8 mouse cellular contexts compared by ENCODE assay signal in genomic region chr7:16310020-16310520, GRCm38 (mm10). TPM values are rescaled to one million over a fixed set of nuclear protein-coding genes. Genes with fewer than 3 reads are reported as not detected.
A peak's percentile ranks its signal among the peaks of the same experiment; 100 is the strongest.
DNase-seq lines count a peak whose midpoint lies in the region; ATAC-seq and TF ChIP-seq lines count a peak whose summit lies in the region.

No protein-coding gene starts in this region.

- peak overlapping the region; percentile 75 to 87 for H3K4me3 ChIP-seq in MEL (ENCODE audit: control insufficient read depth in 1 of 2, insufficient read depth in 1 of 2, low read depth in 2 of 2, low read length in 2 of 2)
- H3K4me3 ChIP-seq in forebrain, embryonic 14.5 days (ENCODE audit: low read depth, low read length): peak overlapping the region; percentile 58
- H3K4me3 ChIP-seq in lung, embryonic 15.5 days: peak overlapping the region; percentile 64
- peak overlapping the region; percentile 92 for H3K4me3 ChIP-seq in olfactory bulb, adult 2 months (ENCODE audit: insufficient read depth, low read depth, low read length)

- whole genome bisulfite sequencing in forebrain, embryonic 14.5 days: 1% methylated on average over 36 of the region's 56 CpGs
- WGBS in lung, embryonic 15.5 days: under 1% methylated on average over 47 of the region's 56 CpGs
- WGBS in olfactory bulb, adult 2 months: under 1% methylated on average over 54 of the region's 56 CpGs

- peaks cover 14% of the 10 kb centered on the region for H3K79me2 ChIP-seq in MEL (ENCODE audit: control insufficient read depth, insufficient read depth, low read length, poor library complexity)

- DNase-seq in MEL (ENCODE audit: low read depth, low spot score): peak; percentile 92
- peak; percentile 86 for DNase-seq in cerebellum, adult 11 months
- DNase-seq in forebrain, embryonic 14.5 days (ENCODE audit: low spot score): peak; percentile 67
- DNase-seq in heart, postnatal 14 days: peak; percentile 90 to 93
- peak; percentile 65 to 86 for DNase-seq in layer of hippocampus, adult 18-20 months (ENCODE audit: low spot score in 2 of 2)
- peak; percentile 91 to 96 for DNase-seq in thymus, postnatal 10 days (ENCODE audit: low spot score in 2 of 2)

- no peak for TF ChIP-seq EP300 in MEL (IDR thresholded peaks at IDR 0.05; ENCODE audit: low read depth in 1 of 2, low read length in 2 of 2)

- H3K36me3 ChIP-seq in MEL (ENCODE audit: control insufficient read depth in 1 of 2, insufficient read depth in 2 of 2, low read length in 2 of 2): peaks cover 0 to 5% of the 10 kb centered on the region in 2 experiments; a peak in 2 of 4 replicates
- H3K36me3 ChIP-seq in forebrain, embryonic 14.5 days (ENCODE audit: control insufficient read depth, insufficient read depth, low read length): no peaks in the 10 kb centered on the region
- H3K36me3 ChIP-seq in lung, embryonic 15.5 days: no peaks in the 10 kb centered on the region

- TF ChIP-seq CTCF in MEL (IDR thresholded peaks at IDR 0.05 in 2 of 3, conservative IDR thresholded peaks at IDR 0.05 in 1 of 3; ENCODE audit: control insufficient read depth in 1 of 3, insufficient read depth in 1 of 3, low read depth in 2 of 3, low read length in 3 of 3, poor library complexity in 1 of 3, severe bottlenecking in 1 of 3): peak; percentile 62 to 89 (median 73); a peak in 5 of 6 replicates
- TF ChIP-seq CTCF in olfactory bulb, adult 2 months (IDR thresholded peaks at IDR 0.05; ENCODE audit: insufficient read depth, low read depth, low read length): peak; percentile 88

- peak; percentile 1; the same call in 1 of the 2 replicates for TF ChIP-seq RAD21 in MEL (IDR thresholded peaks at IDR 0.05; ENCODE audit: low read depth, low read length)

- H3K4me1 ChIP-seq in MEL (ENCODE audit: control insufficient read depth in 1 of 2, insufficient read depth in 2 of 2, low read length in 2 of 2): peaks cover 4 to 15% of the 10 kb centered on the region in 2 experiments; a peak in 3 of 4 replicates
- H3K4me1 ChIP-seq in forebrain, embryonic 14.5 days (ENCODE audit: control insufficient read depth, insufficient read depth, low read length): peaks cover 17% of the 10 kb centered on the region
- peaks cover 59% of the 10 kb centered on the region for H3K4me1 ChIP-seq in lung, embryonic 15.5 days
- H3K4me1 ChIP-seq in olfactory bulb, adult 2 months (ENCODE audit: control insufficient read depth, insufficient read depth, low read length): peaks cover 38% of the 10 kb centered on the region

- peak overlapping the region; percentile 65 for H3K27ac ChIP-seq in MEL (ENCODE audit: control insufficient read depth, low read depth, low read length)
- peak overlapping the region; percentile 48; the same call in 1 of the 2 replicates for H3K27ac ChIP-seq in forebrain, embryonic 14.5 days (ENCODE audit: low read depth, low read length)
- H3K27ac ChIP-seq in lung, embryonic 15.5 days: peak overlapping the region; percentile 48
- peak overlapping the region; percentile 84 for H3K27ac ChIP-seq in olfactory bulb, adult 2 months (ENCODE audit: insufficient read depth, low read depth, low read length)

- no peaks in the 10 kb centered on the region for H3K9me3 ChIP-seq in MEL (replicated peaks; ENCODE audit: insufficient read depth, low read length)
- no peaks in the 10 kb centered on the region for H3K9me3 ChIP-seq in forebrain, embryonic 14.5 days (replicated peaks; ENCODE audit: control insufficient read depth, low read length)
- no peaks in the 10 kb centered on the region for H3K9me3 ChIP-seq in lung, embryonic 15.5 days

- peak overlapping the region; percentile 95 for H3K4me2 ChIP-seq in forebrain, embryonic 14.5 days (ENCODE audit: low read length)
- H3K4me2 ChIP-seq in lung, embryonic 15.5 days: peak overlapping the region; percentile 99

- H3K9ac ChIP-seq in MEL (ENCODE audit: control insufficient read depth, low read depth, low read length, poor library complexity, severe bottlenecking): peak overlapping the region; percentile 88
- peak overlapping the region; percentile 65 for H3K9ac ChIP-seq in forebrain, embryonic 14.5 days (ENCODE audit: low read length)
- H3K9ac ChIP-seq in lung, embryonic 15.5 days: peak overlapping the region; percentile 51

- peak; percentile 17; the same call in 1 of the 2 replicates for ATAC-seq in forebrain, embryonic 14.5 days
- ATAC-seq in lung, embryonic 15.5 days (ENCODE audit: borderline replicate concordance, extremely low read depth, low FRiP score, low TSS enrichment): peak; percentile 19; the same call in 1 of the 2 replicates

- intact Hi-C loops in heart, postnatal 14 days (cut with DNase I): no loop called here

- no peaks in the 10 kb centered on the region for H3K27me3 ChIP-seq in MEL (ENCODE audit: control insufficient read depth in 1 of 2, insufficient read depth in 2 of 2, low read length in 2 of 2)
- peaks cover 11% of the 10 kb centered on the region; the same call in 1 of the 2 replicates for H3K27me3 ChIP-seq in forebrain, embryonic 14.5 days (replicated peaks; ENCODE audit: control insufficient read depth, insufficient read depth, low read length)
- peaks cover 12% of the 10 kb centered on the region for H3K27me3 ChIP-seq in lung, embryonic 15.5 days

- TF ChIP-seq POLR2A in MEL (IDR thresholded peaks at IDR 0.05; ENCODE audit: control insufficient read depth in 1 of 2, insufficient read depth in 1 of 2, low read depth in 1 of 2, low read length in 2 of 2, poor library complexity in 1 of 2): no peak
- TF ChIP-seq POLR2A in olfactory bulb, adult 2 months (IDR thresholded peaks at IDR 0.05; ENCODE audit: insufficient read depth, low read depth, low read length): peak; percentile 27; the same call in 1 of the 2 replicates

TF ChIP-seq in MEL, 35 proteins besides CTCF, POLR2A, EP300 and RAD21 (continues in another document):
- TF ChIP-seq POLR2AphosphoS2 (IDR thresholded peaks at IDR 0.05; ENCODE audit: low read length) (no peak), MAZ (IDR thresholded peaks at IDR 0.05; ENCODE audit: low read depth, low read length) (peak; percentile 77; the same call in 1 of the 2 replicates), USF1 (IDR thresholded peaks at IDR 0.05; ENCODE audit: low read depth, low read length) (peak; percentile 44; the same call in 1 of the 2 replicates), MAX (IDR thresholded peaks at IDR 0.05; ENCODE audit: low read length) (peak; percentile 80), ETS1 (IDR thresholded peaks at IDR 0.05; ENCODE audit: low read depth, low read length) (peak; percentile 63), CHD2 (IDR thresholded peaks at IDR 0.05; ENCODE audit: low read length) (no peak), MYB (IDR thresholded peaks at IDR 0.05; ENCODE audit: low read depth, low read length) (no peak), MEF2A (IDR thresholded peaks at IDR 0.05; ENCODE audit: extremely low read depth, insufficient replicate concordance, low read depth, low read length, poor library complexity, severe bottlenecking) (no peak), MAFK (IDR thresholded peaks at IDR 0.05; ENCODE audit: borderline replicate concordance, low read depth, low read length) (no peak), E2F4 (IDR thresholded peaks at IDR 0.05; ENCODE audit: borderline replicate concordance, low read depth, low read length) (no peak), NELFE (IDR thresholded peaks at IDR 0.05; ENCODE audit: low read depth, low read length) (no peak), POLR2AphosphoS5 (IDR thresholded peaks at IDR 0.05; ENCODE audit: borderline replicate concordance, low read depth, low read length) (no peak)

RNA-seq across cellular contexts. Expression of gene Bbc3, which starts 1.9 kb away (rescaled TPM):
- 2.9 and 4.4 TPM in 2 replicates for total RNA-seq in MEL (2012; rRNA removed)
- 1 to 10 TPM in 1 of 2 experiments, not detected in 1; 9.3 TPM for polyA plus RNA-seq in MEL (2012; ENCODE audit: insufficient read depth in 1 of 2, insufficient read length in 2 of 2, low read depth in 1 of 2, low replicate concordance in 2 of 2, missing spikeins in 1 of 2)
- polyA plus RNA-seq in forebrain, embryonic 14.5 days (2014; fragmentation: Nextera tagmentation; extraction: Ambion mirVana): 10.6 and 11.0 TPM in 2 replicates
- 1 to 10 TPM; 7.9 to 8.7 TPM for total RNA-seq in heart, postnatal 14 days (2021)
- total RNA-seq in layer of hippocampus, adult 18-20 months (2021): 10 to 100 TPM in 1 of 2 experiments, 1 to 10 TPM in 1; 8.2 to 12.4 TPM
- 10.3 and 12.0 TPM in 2 replicates for polyA plus RNA-seq in lung, embryonic 15.5 days (2015; fragmentation: Nextera tagmentation; extraction: Ambion mirVana)
- polyA plus RNA-seq in olfactory bulb, adult 2 months (2012; ENCODE audit: insufficient read depth, insufficient read length, low replicate concordance, missing spikeins): not detected in 2 replicates

RNA-seq across cellular contexts. Expression of gene Ccdc9, which starts 23.5 kb away (rescaled TPM):
- 57.4 and 63.6 TPM in 2 replicates for total RNA-seq in MEL (2012; rRNA removed)
- 10 to 100 TPM in 1 of 2 experiments, not detected in 1; 97.1 TPM for polyA plus RNA-seq in MEL (2012; ENCODE audit: insufficient read depth in 1 of 2, insufficient read length in 2 of 2, low read depth in 1 of 2, low replicate concordance in 2 of 2, missing spikeins in 1 of 2)
- polyA plus RNA-seq in forebrain, embryonic 14.5 days (2014; fragmentation: Nextera tagmentation; extraction: Ambion mirVana): 12.6 and 15.2 TPM in 2 replicates
- 10 to 100 TPM; 32.1 to 39.4 TPM for total RNA-seq in heart, postnatal 14 days (2021)
- 10 to 100 TPM; 72.4 to 80.2 TPM for total RNA-seq in layer of hippocampus, adult 18-20 months (2021)
- polyA plus RNA-seq in lung, embryonic 15.5 days (2015; fragmentation: Nextera tagmentation; extraction: Ambion mirVana): 22.4 and 23.0 TPM in 2 replicates
- polyA plus RNA-seq in olfactory bulb, adult 2 months (2012; ENCODE audit: insufficient read depth, insufficient read length, low replicate concordance, missing spikeins): not detected in 2 replicates

RNA-seq across cellular contexts. Expression of gene Inafm1, which starts 36.7 kb away (rescaled TPM):
- 38.0 and 50.7 TPM in 2 replicates for total RNA-seq in MEL (2012; rRNA removed)
- polyA plus RNA-seq in MEL (2012; ENCODE audit: insufficient read depth in 1 of 2, insufficient read length in 2 of 2, low read depth in 1 of 2, low replicate concordance in 2 of 2, missing spikeins in 1 of 2): 10 to 100 TPM in 1 of 2 experiments, not detected in 1; 87.6 TPM
- 20.4 and 21.0 TPM in 2 replicates for polyA plus RNA-seq in forebrain, embryonic 14.5 days (2014; fragmentation: Nextera tagmentation; extraction: Ambion mirVana)
- 10 to 100 TPM; 14.6 to 14.9 TPM for total RNA-seq in heart, postnatal 14 days (2021)
- 10 to 100 TPM; 31.9 to 34.8 TPM for total RNA-seq in layer of hippocampus, adult 18-20 months (2021)
- 14.7 and 16.4 TPM in 2 replicates for polyA plus RNA-seq in lung, embryonic 15.5 days (2015; fragmentation: Nextera tagmentation; extraction: Ambion mirVana)
- not detected in 2 replicates for polyA plus RNA-seq in olfactory bulb, adult 2 months (2012; ENCODE audit: insufficient read depth, insufficient read length, low replicate concordance, missing spikeins)

RNA-seq across cellular contexts. Expression of gene C5ar1, which starts 50.7 kb away (rescaled TPM):
- not detected in 2 replicates for total RNA-seq in MEL (2012; rRNA removed)
- not detected for polyA plus RNA-seq in MEL (2012; ENCODE audit: insufficient read depth in 1 of 2, insufficient read length in 2 of 2, low read depth in 1 of 2, low replicate concordance in 2 of 2, missing spikeins in 1 of 2)
- 0.89 and 1.3 TPM in 2 replicates for polyA plus RNA-seq in forebrain, embryonic 14.5 days (2014; fragmentation: Nextera tagmentation; extraction: Ambion mirVana)
- 1 to 10 TPM; 5.2 to 5.8 TPM for total RNA-seq in heart, postnatal 14 days (2021)
- total RNA-seq in layer of hippocampus, adult 18-20 months (2021): 1 to 10 TPM; 1.2 to 1.6 TPM
- polyA plus RNA-seq in lung, embryonic 15.5 days (2015; fragmentation: Nextera tagmentation; extraction: Ambion mirVana): 2.5 and 2.7 TPM in 2 replicates
- polyA plus RNA-seq in olfactory bulb, adult 2 months (2012; ENCODE audit: insufficient read depth, insufficient read length, low replicate concordance, missing spikeins): not detected in 2 replicates

Comparison
In these comparisons a context has a peak if more than half of its experiments do, and no peak if none do; other contexts are left out.
1. Peak in every context shown above with its lines: DNase-seq, ATAC-seq, H3K4me3 ChIP-seq and H3K27ac ChIP-seq.